Mouse (Mus musculus): Measurements from ENCODE around the gene Mapk3.
"Not testable (repeated sequence)": the region's sequence is repeated elsewhere in the genome, so short reads cannot be mapped to it uniquely, and the experiment has no call there.

The Mapk3 gene

GRCm38 (mm10) chr7:126759672-126760390 lies 430 bp downstream of the Mapk3 start:
- in situ Hi-C loops (cut with MboI, MseI), result no loop called here

- in situ Hi-C loops (cut with MboI, MseI), result no loop called here
Measured at GRCm38 (mm10) chr7:126760391-126760802, 996 bp downstream of the Mapk3 start.

GRCm38 (mm10) chr7:126760956-126761355 lies 1.6 kb downstream of the Mapk3 start:
- in situ Hi-C loops (cut with MboI, MseI), result no loop called here

- in situ Hi-C loops (cut with MboI, MseI), result no loop called here
Measured at GRCm38 (mm10) chr7:126761529-126762067, 2.2 kb downstream of the Mapk3 start.

- in situ Hi-C loops (cut with MboI, MseI), result no loop called here
Measured at GRCm38 (mm10) chr7:126762471-126763008, 3.1 kb downstream of the Mapk3 start.

- in situ Hi-C loops (cut with MboI, MseI), result no loop called here
Measured at GRCm38 (mm10) chr7:126765540-126765939, 6.1 kb downstream of the Mapk3 start.

GRCm38 (mm10) chr7:126766201-126766600 lies 6.8 kb downstream of the Mapk3 start, which contains the start of gene Gdpd3:
Gene Gdpd3 (plus strand): TSS chr7:126766334.
- in situ Hi-C loops (cut with MboI, MseI), result no loop called here

GRCm38 (mm10) chr7:126767001-126767400 lies 7.6 kb downstream of the Mapk3 start:
- in situ Hi-C loops (cut with MboI, MseI), result no loop called here

- in situ Hi-C loops (cut with MboI, MseI), result no loop called here
Measured at GRCm38 (mm10) chr7:126770784-126771183, 11.4 kb downstream of the Mapk3 start.

- in situ Hi-C loops (cut with MboI, MseI), result no loop called here
Measured at GRCm38 (mm10) chr7:126773351-126773750, 13.9 kb downstream of the Mapk3 start.

- in situ Hi-C loops (cut with MboI, MseI), result no loop called here
Measured at GRCm38 (mm10) chr7:126774463-126774862, 15.1 kb downstream of the Mapk3 start.

- in situ Hi-C loops (cut with MboI, MseI), result no loop called here
Measured at GRCm38 (mm10) chr7:126775185-126775977, 16.0 kb downstream of the Mapk3 start.

GRCm38 (mm10) chr7:126775978-126776234 lies 16.5 kb downstream of the Mapk3 start:
- in situ Hi-C loops (cut with MboI, MseI), result no loop called here

GRCm38 (mm10) chr7:126776598-126777057 lies 17.2 kb downstream of the Mapk3 start, which contains the start of gene Ypel3:
Gene Ypel3 (plus strand): TSS chr7:126776955.
- in situ Hi-C loops (cut with MboI, MseI), result no loop called here

GRCm38 (mm10) chr7:126777476-126777875 lies 18.1 kb downstream of the Mapk3 start:
- in situ Hi-C loops (cut with MboI, MseI), result no loop called here

- in situ Hi-C loops (cut with MboI, MseI), result no loop called here
Measured at GRCm38 (mm10) chr7:126778147-126778546, 18.7 kb downstream of the Mapk3 start.

- in situ Hi-C loops (cut with MboI, MseI), result not testable (repeated sequence)
Measured at GRCm38 (mm10) chr7:126779101-126779500, 19.7 kb downstream of the Mapk3 start.

- in situ Hi-C loops (cut with MboI, MseI), result no loop called here
Measured at GRCm38 (mm10) chr7:126779983-126780970, 20.9 kb downstream of the Mapk3 start.

GRCm38 (mm10) chr7:126780971-126781635 lies 21.7 kb downstream of the Mapk3 start, which contains the start of gene Tbx6:
Gene Tbx6 (plus strand): TSS chr7:126781483.
- in situ Hi-C loops (cut with MboI, MseI), result no loop called here

GRCm38 (mm10) chr7:126781661-126782370 lies 22.4 kb downstream of the Mapk3 start:
- in situ Hi-C loops (cut with MboI, MseI), result no loop called here

Measured in T-helper 2 cell (primary cell).